Mouse (Mus musculus): ENCODE results near the gene Gnai3. TPM values are rescaled to one million over a fixed set of nuclear protein-coding genes. Genes with fewer than 3 reads are reported as not detected.
A peak's percentile ranks its signal among the peaks of the same experiment; 100 is the strongest.

Gnai3 gene
- polyA plus RNA-seq, 1 experiment from 2014 or later: 172 TPM

DNA sequence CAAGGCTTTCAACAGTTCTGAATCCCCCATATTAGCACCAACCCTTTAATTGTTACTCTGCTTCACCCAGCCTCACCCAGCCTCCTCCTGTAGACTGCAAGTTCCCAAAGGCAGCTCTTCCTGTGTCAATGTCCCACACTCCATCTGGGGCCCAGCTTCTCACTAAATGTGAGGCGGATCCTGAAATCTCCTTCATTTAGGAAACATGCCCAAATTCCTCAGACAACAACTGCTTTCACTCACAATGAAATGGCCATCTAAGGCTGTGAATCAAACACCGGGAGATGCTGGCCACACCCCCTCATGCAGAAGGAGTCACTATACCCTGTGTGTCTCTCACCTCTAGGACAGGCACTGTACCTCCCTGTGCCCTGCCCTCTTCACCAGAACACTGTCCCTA lies 56.0 kb downstream of the Gnai3 start:
- H3K36me3 ChIP-seq (ENCODE audit: insufficient read depth): no peaks in the 10 kb centered on the region
- DNase-seq (no peak), ATAC-seq (ENCODE audit: insufficient read depth) (no peak)
- 40% methylated on average over 2 of the region's 2 CpGs for WGBS
- H3K4me3 ChIP-seq (ENCODE audit: low read depth, low read length): no peak overlapping the region
- no peaks in the 10 kb centered on the region for H3K9me3 ChIP-seq (ENCODE audit: low read depth, low read length)
- H3K27ac ChIP-seq (ENCODE audit: low read depth): no peak overlapping the region
- no peaks in the 10 kb centered on the region for H3K27me3 ChIP-seq (ENCODE audit: insufficient read depth, low read length)
- H3K9ac ChIP-seq: no peak overlapping the region
- H3K4me2 ChIP-seq: no peak overlapping the region
- H3K4me1 ChIP-seq (ENCODE audit: insufficient read depth): peaks cover 9% of the 10 kb centered on the region
- no peak for TF ChIP-seq CTCF (IDR thresholded peaks at IDR 0.05; ENCODE audit: low read depth)

DNA sequence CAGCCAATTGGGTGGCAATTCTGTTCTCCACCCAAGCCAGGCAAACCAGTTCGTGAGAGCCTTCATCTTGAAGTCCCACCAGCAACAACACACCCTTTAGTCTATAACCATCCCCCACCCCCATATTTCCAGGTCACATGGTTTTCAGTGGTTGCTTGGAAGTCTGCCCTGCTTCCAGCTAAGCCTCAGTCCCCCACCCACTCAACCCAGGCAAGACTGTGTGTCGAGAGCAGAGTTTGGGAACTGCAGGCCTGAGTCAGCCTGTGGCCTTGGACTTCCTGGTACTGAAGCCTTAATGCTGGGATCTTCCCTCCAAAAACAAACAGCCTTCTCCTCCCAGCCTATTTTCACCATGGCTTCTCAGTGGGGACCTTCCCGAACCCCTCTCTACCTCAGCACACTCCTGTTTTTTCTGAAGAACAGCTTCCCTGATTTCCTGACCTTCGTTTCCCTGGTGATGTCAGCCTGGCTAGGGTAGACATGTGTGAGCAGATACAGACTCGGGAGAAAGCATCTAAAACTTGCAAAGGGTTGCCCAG lies 57.0 kb downstream of the Gnai3 start:
- ATAC-seq (ENCODE audit: insufficient read depth): no peak
- no peak for DNase-seq
- Histone ChIP-seq H3K27ac (ENCODE audit: low read depth) (no peak overlapping the region), H3K4me1 (ENCODE audit: insufficient read depth) (peaks cover 19% of the 10 kb centered on the region), H3K9ac (no peak overlapping the region), H3K9me3 (ENCODE audit: low read depth, low read length) (no peaks in the 10 kb centered on the region), H3K4me2 (no peak overlapping the region), H3K36me3 (ENCODE audit: insufficient read depth) (no peaks in the 10 kb centered on the region), H3K27me3 (ENCODE audit: insufficient read depth, low read length) (no peaks in the 10 kb centered on the region), H3K4me3 (ENCODE audit: low read depth, low read length) (no peak overlapping the region)
- WGBS: 30% methylated on average over 5 of the region's 5 CpGs
- TF ChIP-seq CTCF (IDR thresholded peaks at IDR 0.05; ENCODE audit: low read depth): no peak

DNA sequence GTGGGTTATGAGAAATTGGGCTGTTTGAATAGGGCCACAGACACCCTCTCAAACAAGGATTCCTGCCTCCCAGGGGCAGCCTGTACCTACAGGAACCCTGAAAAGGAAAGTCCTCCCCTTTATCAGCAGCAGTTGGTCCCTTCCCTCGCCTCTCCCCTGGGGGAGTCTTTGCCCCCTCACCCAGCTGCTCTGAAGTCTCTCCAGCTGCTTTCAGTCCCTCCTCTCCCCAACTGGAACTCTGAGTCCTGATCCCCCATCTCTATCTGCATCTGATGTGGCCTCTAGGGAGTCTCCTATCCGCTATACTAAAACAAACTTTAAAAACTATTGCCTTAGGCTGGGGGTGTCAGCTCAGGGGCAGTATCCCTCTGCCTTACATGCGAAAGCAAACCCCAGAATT lies 58.6 kb downstream of the Gnai3 start:
- Histone ChIP-seq H3K9me3 (ENCODE audit: low read depth, low read length) (no peaks in the 10 kb centered on the region), H3K4me1 (ENCODE audit: insufficient read depth) (peaks cover 28% of the 10 kb centered on the region), H3K36me3 (ENCODE audit: insufficient read depth) (no peaks in the 10 kb centered on the region), H3K9ac (no peak overlapping the region), H3K27ac (ENCODE audit: low read depth) (0 out of 2 replicates have a peak overlapping the region, but pooled peaks have one; percentile 50), H3K27me3 (ENCODE audit: insufficient read depth, low read length) (no peaks in the 10 kb centered on the region), H3K4me2 (peak overlapping the region; percentile 97), H3K4me3 (ENCODE audit: low read depth, low read length) (peak overlapping the region; percentile 77; the same call in 1 of the 2 replicates)
- ATAC-seq (ENCODE audit: insufficient read depth) (no peak), DNase-seq (no peak)
- no peak for TF ChIP-seq CTCF (IDR thresholded peaks at IDR 0.05; ENCODE audit: low read depth)
- 83% methylated on average over 3 of the region's 3 CpGs for WGBS

DNA sequence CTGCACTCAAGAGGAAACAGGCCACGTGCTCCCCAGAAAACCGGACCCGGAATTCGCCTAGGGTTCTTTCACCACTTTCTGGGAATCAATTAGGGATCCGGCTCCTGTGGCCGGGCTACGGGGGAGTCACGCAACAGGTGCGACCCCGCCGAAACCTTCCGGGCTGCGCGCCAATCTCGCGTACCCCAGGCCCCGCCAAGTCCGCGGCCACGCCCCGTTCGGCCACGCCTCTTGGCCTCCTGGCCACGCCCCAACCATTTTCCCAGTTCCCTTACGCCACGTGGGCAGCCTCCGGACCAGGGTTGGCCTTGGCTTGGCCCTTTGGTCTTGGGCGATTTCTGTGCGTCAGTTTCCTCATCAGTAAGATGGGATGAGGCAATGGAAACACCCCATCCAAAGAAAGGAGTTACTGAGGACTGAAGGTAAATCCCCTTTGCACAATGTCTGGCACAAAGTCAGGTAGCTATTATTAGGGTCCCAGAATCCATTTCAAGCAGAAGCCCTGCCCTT lies 59.4 kb downstream of the Gnai3 start, which contains the start of gene Ampd2:
Gene Ampd2, minus strand, starts transcription at position 182 of the 510 bp plus-strand sequence.
- peak; percentile 28 for ATAC-seq (ENCODE audit: insufficient read depth)
- Histone ChIP-seq H3K27ac (ENCODE audit: low read depth) (peak within 1 kb of the TSS; percentile 88), H3K27me3 (ENCODE audit: insufficient read depth, low read length) (no peaks in the 10 kb centered on the region), H3K36me3 (ENCODE audit: insufficient read depth) (no peaks in the 10 kb centered on the region), H3K9ac (peak within 1 kb of the TSS; percentile 77), H3K9me3 (ENCODE audit: low read depth, low read length) (no peaks in the 10 kb centered on the region), H3K4me1 (ENCODE audit: insufficient read depth) (peaks cover 35% of the 10 kb centered on the region), H3K4me2 (peak within 1 kb of the TSS; percentile 97), H3K4me3 (ENCODE audit: low read depth, low read length) (peak within 1 kb of the TSS; percentile 77)
- no peak for TF ChIP-seq CTCF (IDR thresholded peaks at IDR 0.05; ENCODE audit: low read depth)
- peak; percentile 92 for DNase-seq
- under 1% methylated on average over 29 of the region's 29 CpGs for WGBS

DNA sequence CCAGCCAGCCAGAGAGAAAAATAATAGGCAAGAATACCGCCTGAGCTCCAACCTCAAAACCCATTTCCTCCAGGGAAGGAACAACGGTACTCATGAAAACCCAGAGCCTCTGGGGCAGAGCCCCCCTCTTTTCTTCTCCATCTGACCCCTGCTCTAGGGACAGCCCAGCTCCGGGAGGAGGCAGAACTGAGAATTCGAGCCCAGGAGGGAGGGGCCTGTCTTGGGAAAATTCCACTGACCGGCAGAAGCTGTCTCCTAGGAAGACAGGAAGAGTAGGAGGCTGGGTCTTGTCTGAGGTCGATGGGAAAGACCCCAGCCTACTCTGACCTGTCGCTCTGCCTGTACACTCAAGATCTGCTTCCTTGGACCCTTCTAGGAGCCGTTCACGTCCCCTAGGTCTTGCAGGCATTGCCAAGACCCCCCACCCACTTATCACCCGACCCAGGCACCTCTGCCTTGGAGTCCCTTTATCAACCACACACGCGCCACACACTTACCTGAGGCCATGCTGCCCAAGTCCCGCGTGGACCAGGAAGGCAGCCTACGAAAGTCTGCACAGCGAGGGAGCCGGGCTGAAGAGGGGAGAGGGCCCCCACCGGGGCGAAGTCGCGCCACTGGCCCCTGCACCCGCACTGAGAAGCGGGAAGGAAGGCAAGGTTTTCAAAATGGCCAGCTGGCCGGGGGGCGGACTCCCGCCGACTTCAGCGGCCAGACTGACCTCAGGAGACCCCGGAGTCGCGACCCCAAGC lies 60.1 kb downstream of the Gnai3 start:
- Histone ChIP-seq H3K27me3 (ENCODE audit: insufficient read depth, low read length) (no peaks in the 10 kb centered on the region), H3K4me2 (peak overlapping the region; percentile 97), H3K27ac (ENCODE audit: low read depth) (peak overlapping the region; percentile 88), H3K36me3 (ENCODE audit: insufficient read depth) (peaks cover 2% of the 10 kb centered on the region; the same call in 1 of the 2 replicates), H3K9me3 (ENCODE audit: low read depth, low read length) (no peaks in the 10 kb centered on the region), H3K9ac (peak overlapping the region; percentile 77), H3K4me3 (ENCODE audit: low read depth, low read length) (peak overlapping the region; percentile 77), H3K4me1 (ENCODE audit: insufficient read depth) (peaks cover 35% of the 10 kb centered on the region)
- TF ChIP-seq CTCF (IDR thresholded peaks at IDR 0.05; ENCODE audit: low read depth): no peak
- ATAC-seq (ENCODE audit: insufficient read depth) (peak; percentile 88), DNase-seq (peak; percentile 90)
- under 1% methylated on average over 31 of the region's 31 CpGs for WGBS

DNA sequence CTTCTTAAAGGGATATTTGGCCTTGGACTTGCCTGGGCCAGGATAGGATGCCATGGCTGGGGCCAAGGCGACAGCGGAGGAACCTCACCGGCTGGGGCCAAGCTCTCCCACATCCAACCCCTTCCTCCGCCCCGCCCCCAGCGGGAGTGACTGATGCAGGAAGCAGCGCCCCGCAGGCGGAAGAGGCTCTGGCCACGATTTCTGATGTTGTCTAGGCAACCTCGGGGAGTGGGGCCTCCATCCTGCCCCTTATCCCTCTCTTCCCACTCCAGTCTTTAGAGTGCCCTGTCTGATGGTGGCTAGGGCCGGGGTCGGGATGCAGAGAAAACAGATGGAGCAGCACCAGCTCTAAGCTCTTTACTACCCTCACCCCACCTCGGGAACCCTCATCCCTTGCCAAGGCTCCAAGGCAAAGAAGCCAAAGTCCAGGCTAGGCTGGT lies 60.6 kb downstream of the Gnai3 start:
- Histone ChIP-seq H3K4me1 (ENCODE audit: insufficient read depth) (peaks cover 35% of the 10 kb centered on the region), H3K4me2 (peak overlapping the region; percentile 97), H3K27me3 (ENCODE audit: insufficient read depth, low read length) (no peaks in the 10 kb centered on the region), H3K27ac (ENCODE audit: low read depth) (peak overlapping the region; percentile 88), H3K36me3 (ENCODE audit: insufficient read depth) (peaks cover 8% of the 10 kb centered on the region; the same call in 1 of the 2 replicates), H3K9ac (peak overlapping the region; percentile 77), H3K4me3 (ENCODE audit: low read depth, low read length) (peak overlapping the region; percentile 77), H3K9me3 (ENCODE audit: low read depth, low read length) (no peaks in the 10 kb centered on the region)
- WGBS: under 1% methylated on average over 14 of the region's 14 CpGs
- ATAC-seq (ENCODE audit: insufficient read depth) (peak; percentile 89), DNase-seq (peak; percentile 97)
- peak; percentile 34 for TF ChIP-seq CTCF (IDR thresholded peaks at IDR 0.05; ENCODE audit: low read depth)

DNA sequence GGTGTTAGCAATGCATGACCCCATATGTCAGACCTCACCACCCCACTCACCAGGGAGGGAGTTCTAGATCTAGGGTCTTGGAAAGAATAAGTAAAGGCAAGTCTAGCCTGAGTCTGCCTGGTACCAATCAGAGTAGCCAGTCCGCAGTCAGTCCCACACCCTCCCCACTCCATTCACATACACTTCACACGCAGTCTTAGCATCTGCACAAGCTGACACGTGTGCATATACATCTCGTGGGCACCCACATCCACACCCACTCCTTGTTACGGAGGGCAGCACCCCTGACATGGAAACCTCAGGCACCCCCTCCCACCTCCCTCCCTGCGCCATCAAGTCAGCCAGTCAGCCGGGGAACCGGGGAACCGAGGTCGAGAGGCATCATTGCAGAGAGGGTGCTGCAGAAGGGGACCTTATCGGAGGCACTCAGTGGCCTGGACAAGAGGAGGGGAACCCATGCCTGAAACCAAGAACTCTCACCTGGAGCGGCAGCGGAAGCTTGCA lies 61.1 kb downstream of the Gnai3 start:
- Histone ChIP-seq H3K9ac (peak overlapping the region; percentile 77), H3K9me3 (ENCODE audit: low read depth, low read length) (no peaks in the 10 kb centered on the region), H3K4me2 (peak overlapping the region; percentile 97), H3K27me3 (ENCODE audit: insufficient read depth, low read length) (no peaks in the 10 kb centered on the region), H3K27ac (ENCODE audit: low read depth) (peak overlapping the region; percentile 58; the same call in 1 of the 2 replicates), H3K4me3 (ENCODE audit: low read depth, low read length) (peak overlapping the region; percentile 77), H3K4me1 (ENCODE audit: insufficient read depth) (peaks cover 35% of the 10 kb centered on the region), H3K36me3 (ENCODE audit: insufficient read depth) (peaks cover 12% of the 10 kb centered on the region; the same call in 1 of the 2 replicates)
- 10% methylated on average over 13 of the region's 13 CpGs for WGBS
- no peak for TF ChIP-seq CTCF (IDR thresholded peaks at IDR 0.05; ENCODE audit: low read depth)
- ATAC-seq (ENCODE audit: insufficient read depth): peak; percentile 18
- DNase-seq: no peak

All from lung, embryonic 14.5 days (tissue).